Mouse (Mus musculus): ENCODE results near the gene Gpc3. TPM values are rescaled to one million over a fixed set of nuclear protein-coding genes. Genes with fewer than 3 reads are reported as not detected.

The Gpc3 gene
- polyA plus RNA-seq, 1 experiment from 2014 or later: 538 TPM

DNA sequence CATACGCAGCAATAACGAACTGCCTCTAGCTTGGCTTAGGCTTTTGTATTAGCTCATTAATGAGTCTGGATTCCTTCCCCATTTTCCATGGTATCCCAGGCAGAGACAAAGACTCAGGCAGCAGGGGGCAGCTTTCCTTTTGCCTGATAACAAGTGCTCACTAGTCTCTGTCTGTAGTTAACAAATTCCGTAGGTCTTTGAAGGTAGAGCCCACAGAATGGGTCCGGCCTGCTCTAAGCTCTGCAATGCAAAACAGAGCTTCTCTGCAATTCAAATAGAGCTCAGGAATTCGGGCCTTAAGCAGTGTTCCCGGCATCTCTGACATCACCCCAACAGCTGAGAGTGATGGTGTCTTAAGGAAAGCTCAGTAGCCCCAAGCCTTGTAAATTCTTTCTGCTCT, 265.0 kb downstream of the Gpc3 start:
- DNase-seq (no peak), ATAC-seq (ENCODE audit: insufficient read depth) (no peak)
- TF ChIP-seq CTCF (IDR thresholded peaks at IDR 0.05; ENCODE audit: low read depth): no peak
- Histone ChIP-seq H3K4me2 (no peak overlapping the region), H3K4me1 (ENCODE audit: insufficient read depth) (no peaks in the 10 kb centered on the region), H3K9ac (no peak overlapping the region), H3K27me3 (ENCODE audit: insufficient read depth, low read length) (no peaks in the 10 kb centered on the region), H3K27ac (ENCODE audit: low read depth) (no peak overlapping the region), H3K9me3 (ENCODE audit: low read depth, low read length) (no peaks in the 10 kb centered on the region), H3K36me3 (ENCODE audit: insufficient read depth) (no peaks in the 10 kb centered on the region), H3K4me3 (ENCODE audit: low read depth, low read length) (no peak overlapping the region)
- 72% methylated on average over 6 of the region's 6 CpGs for WGBS

DNA sequence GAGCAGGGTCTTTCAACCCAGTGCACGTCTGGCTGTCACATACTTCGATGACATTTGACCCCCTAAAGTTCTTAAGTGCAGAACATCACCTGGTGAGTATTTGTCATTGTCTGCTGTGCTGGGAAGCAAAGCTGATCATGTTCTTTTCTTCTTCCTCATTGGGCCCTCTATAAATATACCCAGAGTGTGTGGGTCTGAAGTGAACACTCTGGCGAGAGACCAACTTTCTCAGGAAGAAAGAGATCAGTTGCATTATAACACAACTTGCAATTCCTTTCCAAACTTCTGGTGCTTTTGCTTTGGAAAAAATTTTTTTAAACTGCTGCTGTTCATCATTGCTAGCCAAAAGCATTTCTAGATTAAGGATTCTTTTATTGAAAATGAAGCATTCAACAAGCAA, 269.7 kb downstream of the Gpc3 start:
- no peak for ATAC-seq (ENCODE audit: insufficient read depth)
- TF ChIP-seq CTCF (IDR thresholded peaks at IDR 0.05; ENCODE audit: low read depth): no peak
- 59% methylated on average over 3 of the region's 3 CpGs for WGBS

DNA sequence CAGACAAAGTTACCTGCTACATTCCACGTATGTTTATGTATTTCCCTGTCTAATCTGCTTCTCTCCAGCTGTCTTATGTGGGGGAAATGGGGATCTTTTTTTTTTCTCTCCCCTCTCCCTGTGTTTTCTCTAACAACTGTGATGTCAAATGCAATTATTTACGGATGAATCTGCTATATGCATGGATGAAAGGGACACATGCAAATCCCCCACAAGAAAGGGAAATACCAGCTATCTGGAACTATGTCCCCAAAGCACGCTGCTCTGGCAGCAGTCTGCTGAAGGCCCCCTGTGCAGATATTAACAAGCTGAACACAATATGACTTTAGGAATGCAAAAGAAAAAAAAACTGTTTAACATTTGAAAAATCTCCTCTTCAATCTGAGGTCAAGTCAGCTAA, 273.5 kb downstream of the Gpc3 start:
- no peak overlapping the region for H3K9ac ChIP-seq
- TF ChIP-seq CTCF (IDR thresholded peaks at IDR 0.05; ENCODE audit: low read depth): no peak
- no peak overlapping the region for H3K4me2 ChIP-seq
- no peaks in the 10 kb centered on the region for H3K36me3 ChIP-seq (ENCODE audit: insufficient read depth)
- H3K9me3 ChIP-seq (ENCODE audit: low read depth, low read length): no peaks in the 10 kb centered on the region
- DNase-seq (no peak), ATAC-seq (ENCODE audit: insufficient read depth) (no peak)
- H3K4me3 ChIP-seq (ENCODE audit: low read depth, low read length): no peak overlapping the region
- no peaks in the 10 kb centered on the region for H3K27me3 ChIP-seq (ENCODE audit: insufficient read depth, low read length)
- H3K27ac ChIP-seq (ENCODE audit: low read depth): no peak overlapping the region
- no peaks in the 10 kb centered on the region for H3K4me1 ChIP-seq (ENCODE audit: insufficient read depth)
- WGBS: 56% methylated on average over 3 of the region's 3 CpGs

More for the DNA sequence above, 269.7 kb downstream of the Gpc3 start:
- H3K9me3 ChIP-seq (ENCODE audit: low read depth, low read length): no peaks in the 10 kb centered on the region
- H3K4me1 ChIP-seq (ENCODE audit: insufficient read depth): no peaks in the 10 kb centered on the region
- no peak overlapping the region for H3K27ac ChIP-seq (ENCODE audit: low read depth)
- no peaks in the 10 kb centered on the region for H3K36me3 ChIP-seq (ENCODE audit: insufficient read depth)
- DNase-seq: no peak
- H3K9ac ChIP-seq: no peak overlapping the region
- no peak overlapping the region for H3K4me2 ChIP-seq
- H3K4me3 ChIP-seq (ENCODE audit: low read depth, low read length): no peak overlapping the region
- H3K27me3 ChIP-seq (ENCODE audit: insufficient read depth, low read length): no peaks in the 10 kb centered on the region

DNA sequence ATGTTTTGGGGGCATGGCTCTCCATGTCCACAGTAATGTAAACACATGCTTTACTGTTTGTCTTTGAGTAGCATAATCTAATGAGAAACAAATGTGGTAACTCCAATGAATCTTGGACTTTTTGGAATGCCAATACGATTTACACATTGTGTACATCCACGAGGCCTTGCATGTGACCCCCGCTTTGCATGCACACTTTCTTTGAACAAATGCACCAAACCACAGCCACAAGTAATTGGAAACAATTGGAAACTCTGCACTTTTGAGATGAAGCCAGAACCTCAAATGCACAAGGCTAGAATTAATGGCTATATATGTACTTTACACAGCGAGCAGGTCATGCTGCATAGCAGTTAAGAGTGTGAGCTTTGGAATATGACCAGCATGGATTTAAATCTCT, 292.0 kb downstream of the Gpc3 start:
- WGBS: 76% methylated on average over 4 of the region's 4 CpGs
- Histone ChIP-seq H3K4me1 (ENCODE audit: insufficient read depth) (no peaks in the 10 kb centered on the region), H3K4me2 (no peak overlapping the region), H3K9ac (no peak overlapping the region), H3K27me3 (ENCODE audit: insufficient read depth, low read length) (no peaks in the 10 kb centered on the region), H3K27ac (ENCODE audit: low read depth) (no peak overlapping the region), H3K9me3 (ENCODE audit: low read depth, low read length) (no peaks in the 10 kb centered on the region), H3K36me3 (ENCODE audit: insufficient read depth) (no peaks in the 10 kb centered on the region), H3K4me3 (ENCODE audit: low read depth, low read length) (no peak overlapping the region)
- ATAC-seq (ENCODE audit: insufficient read depth): no peak
- TF ChIP-seq CTCF (IDR thresholded peaks at IDR 0.05; ENCODE audit: low read depth): no peak
- no peak for DNase-seq

DNA sequence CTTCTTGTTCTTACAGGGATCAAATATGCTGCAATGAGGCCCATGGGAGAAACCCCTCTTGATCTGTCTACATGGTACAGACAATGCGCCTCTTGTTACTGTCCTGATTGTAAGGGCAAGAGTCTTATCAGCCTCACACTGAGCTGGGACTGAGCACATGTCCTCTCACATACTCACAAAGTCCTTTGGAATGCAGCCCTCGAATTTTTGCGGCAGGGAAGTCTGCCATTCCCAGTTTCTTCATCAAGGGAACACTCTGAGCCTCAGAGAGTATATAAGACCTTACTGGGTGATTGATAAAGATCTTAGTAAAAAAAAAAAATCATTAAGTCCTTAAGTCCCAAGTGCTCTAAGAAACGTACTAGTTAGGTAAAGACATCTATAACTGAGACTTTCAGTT, 293.1 kb downstream of the Gpc3 start:
- DNase-seq: peak; percentile 13
- Histone ChIP-seq H3K36me3 (ENCODE audit: insufficient read depth) (no peaks in the 10 kb centered on the region), H3K4me1 (ENCODE audit: insufficient read depth) (no peaks in the 10 kb centered on the region), H3K9me3 (ENCODE audit: low read depth, low read length) (no peaks in the 10 kb centered on the region), H3K27ac (ENCODE audit: low read depth) (no peak overlapping the region), H3K4me3 (ENCODE audit: low read depth, low read length) (no peak overlapping the region), H3K4me2 (no peak overlapping the region), H3K27me3 (ENCODE audit: insufficient read depth, low read length) (no peaks in the 10 kb centered on the region), H3K9ac (no peak overlapping the region)
- 58% methylated on average over 4 of the region's 4 CpGs for WGBS
- ATAC-seq (ENCODE audit: insufficient read depth): no peak
- TF ChIP-seq CTCF (IDR thresholded peaks at IDR 0.05; ENCODE audit: low read depth): no peak

GRCm38 (mm10) chrX:52310976-52311375, 302.8 kb downstream of the Gpc3 start:
- Histone ChIP-seq H3K4me1 (ENCODE audit: insufficient read depth) (no peaks in the 10 kb centered on the region), H3K27ac (ENCODE audit: low read depth) (no peak overlapping the region), H3K4me2 (no peak overlapping the region), H3K27me3 (ENCODE audit: insufficient read depth, low read length) (no peaks in the 10 kb centered on the region), H3K36me3 (ENCODE audit: insufficient read depth) (no peaks in the 10 kb centered on the region), H3K9me3 (ENCODE audit: low read depth, low read length) (no peaks in the 10 kb centered on the region), H3K4me3 (ENCODE audit: low read depth, low read length) (no peak overlapping the region), H3K9ac (no peak overlapping the region)
- TF ChIP-seq CTCF (IDR thresholded peaks at IDR 0.05; ENCODE audit: low read depth): no peak
- WGBS: 84% methylated on average over 2 of the region's 2 CpGs
- DNase-seq: no peak
- ATAC-seq (ENCODE audit: insufficient read depth): no peak

- WGBS: 79% methylated on average over 4 of the region's 4 CpGs
These were observed 308.5 kb downstream of the Gpc3 start for GRCm38 (mm10) chrX:52305226-52305625.

DNA sequence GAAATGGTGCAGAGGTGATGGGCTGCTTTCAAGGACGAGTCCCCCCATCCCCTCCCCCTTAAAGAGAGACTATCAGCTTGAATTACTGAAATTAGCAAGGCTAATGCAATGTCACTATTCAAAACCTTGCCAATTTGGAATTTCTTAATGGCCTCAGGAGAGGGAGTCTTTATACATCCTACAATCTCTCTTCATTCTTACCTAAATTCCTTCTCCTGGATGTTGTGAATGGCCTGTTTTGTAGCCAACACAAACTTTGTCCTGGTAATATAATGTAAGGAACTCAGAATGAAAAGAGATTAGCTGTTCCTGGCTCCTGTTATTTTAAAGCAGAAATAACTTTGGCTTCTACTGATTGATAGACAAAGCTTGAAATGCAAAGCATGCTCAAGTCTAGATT, 325.0 kb downstream of the Gpc3 start:
- WGBS: 71% methylated on average over 1 of the region's 1 CpGs

More at GRCm38 (mm10) chrX:52305226-52305625, 308.5 kb downstream of the Gpc3 start:
- H3K4me1 ChIP-seq (ENCODE audit: insufficient read depth): no peaks in the 10 kb centered on the region
- no peaks in the 10 kb centered on the region for H3K36me3 ChIP-seq (ENCODE audit: insufficient read depth)
- no peak overlapping the region for H3K4me3 ChIP-seq (ENCODE audit: low read depth, low read length)
- H3K27me3 ChIP-seq (ENCODE audit: insufficient read depth, low read length): no peaks in the 10 kb centered on the region
- no peak overlapping the region for H3K27ac ChIP-seq (ENCODE audit: low read depth)
- H3K9ac ChIP-seq: no peak overlapping the region
- H3K9me3 ChIP-seq (ENCODE audit: low read depth, low read length): no peaks in the 10 kb centered on the region
- no peak for DNase-seq
- no peak for TF ChIP-seq CTCF (IDR thresholded peaks at IDR 0.05; ENCODE audit: low read depth)
- H3K4me2 ChIP-seq: no peak overlapping the region
- ATAC-seq (ENCODE audit: insufficient read depth): no peak

More for the DNA sequence above, 325.0 kb downstream of the Gpc3 start:
- Histone ChIP-seq H3K9me3 (ENCODE audit: low read depth, low read length) (no peaks in the 10 kb centered on the region), H3K9ac (no peak overlapping the region), H3K27me3 (ENCODE audit: insufficient read depth, low read length) (no peaks in the 10 kb centered on the region), H3K4me1 (ENCODE audit: insufficient read depth) (no peaks in the 10 kb centered on the region), H3K27ac (ENCODE audit: low read depth) (no peak overlapping the region), H3K4me2 (no peak overlapping the region), H3K36me3 (ENCODE audit: insufficient read depth) (no peaks in the 10 kb centered on the region), H3K4me3 (ENCODE audit: low read depth, low read length) (no peak overlapping the region)
- no peak for TF ChIP-seq CTCF (IDR thresholded peaks at IDR 0.05; ENCODE audit: low read depth)
- ATAC-seq (ENCODE audit: insufficient read depth) (no peak), DNase-seq (no peak)

All from lung, embryonic 14.5 days (tissue).